Mouse (Mus musculus) cerebellum, adult 11 months (tissue): Measurements from ENCODE around the gene Kcnk3.
A peak's percentile ranks its signal among the peaks of the same experiment; 100 is the strongest.

Source experiments
- DNase-seq: peaks from one replicate; pipeline ENCODE4 v3.0.0; 2022

Gene Kcnk3

GRCm38 (mm10) chr5:30646036-30646435 is 58.1 kb downstream of the Kcnk3 start:
- DNase-seq, result no peak

DNA sequence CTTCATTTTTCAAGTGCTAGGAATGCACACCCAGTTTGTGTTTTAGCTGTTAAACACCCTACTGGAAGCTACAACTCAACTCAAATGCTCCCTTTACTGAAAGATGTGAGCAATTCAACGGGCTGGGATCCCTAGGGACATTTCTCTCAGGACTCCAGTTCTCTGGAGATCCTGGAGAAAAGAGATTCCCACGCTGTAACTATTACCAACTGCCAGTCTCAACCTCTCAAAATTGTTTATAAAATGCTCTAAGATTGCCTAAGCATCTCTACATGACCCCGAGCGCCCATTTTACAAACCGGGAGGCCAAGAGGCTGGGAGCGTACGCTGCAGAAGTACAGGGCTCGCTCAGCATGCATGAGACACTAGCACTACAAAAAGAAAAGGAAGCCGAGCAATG is 59.4 kb downstream of the Kcnk3 start:
- no peak for DNase-seq

GRCm38 (mm10) chr5:30647815-30648560 is 60.0 kb downstream of the Kcnk3 start, which contains the start of gene Slc35f6:
Gene Slc35f6, plus strand, starts transcription at chr5:30647933.
- peak; percentile 88 for DNase-seq

DNA sequence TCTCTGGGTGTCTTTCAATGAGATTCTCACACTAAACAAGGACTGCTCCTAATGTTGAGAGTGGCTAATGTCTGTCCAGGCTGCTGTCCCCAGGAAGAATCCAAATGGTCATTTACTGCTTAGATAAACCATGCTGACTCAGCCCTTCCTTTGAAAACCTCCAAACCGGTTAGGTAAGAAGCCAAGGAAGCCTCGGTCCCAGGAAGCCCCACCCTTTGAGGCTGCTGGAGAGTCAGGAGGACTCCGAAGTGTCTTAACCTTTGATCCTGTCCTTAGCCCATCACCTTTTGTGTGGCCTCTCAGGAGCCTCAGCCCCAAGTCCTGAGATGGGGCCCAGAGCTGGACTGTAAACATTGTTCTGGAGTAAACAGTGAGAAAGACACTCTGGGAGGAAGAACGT is 61.6 kb downstream of the Kcnk3 start:
- DNase-seq, result no peak

DNA sequence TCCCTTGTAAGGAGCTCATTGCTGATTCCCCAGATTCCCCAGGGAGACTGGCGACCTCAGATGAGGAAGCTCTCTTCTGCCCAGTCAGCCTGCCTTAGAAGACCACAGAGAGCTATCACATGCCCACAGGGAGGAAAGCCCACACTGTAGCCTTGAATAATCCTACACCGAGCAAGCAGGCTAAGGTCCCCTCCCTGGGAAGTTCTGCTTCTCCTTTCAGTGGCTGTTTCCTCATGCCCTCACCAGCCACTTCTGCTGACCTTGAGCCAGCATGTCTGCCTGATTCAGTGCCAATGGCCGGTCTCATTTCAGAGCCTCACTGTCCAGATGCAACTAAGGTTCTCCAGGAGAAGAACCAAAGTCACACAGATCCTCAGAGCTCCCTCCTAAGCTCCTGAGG is 62.8 kb downstream of the Kcnk3 start:
- DNase-seq, result no peak

- DNase-seq, result no peak
Observed at GRCm38 (mm10) chr5:30651554-30651953, 63.6 kb downstream of the Kcnk3 start.

GRCm38 (mm10) chr5:30653246-30653645 is 65.3 kb downstream of the Kcnk3 start:
- DNase-seq, result no peak

GRCm38 (mm10) chr5:30655042-30655441 is 67.1 kb downstream of the Kcnk3 start:
- no peak for DNase-seq

GRCm38 (mm10) chr5:30655526-30656195 is 67.7 kb downstream of the Kcnk3 start:
- no peak for DNase-seq

DNA sequence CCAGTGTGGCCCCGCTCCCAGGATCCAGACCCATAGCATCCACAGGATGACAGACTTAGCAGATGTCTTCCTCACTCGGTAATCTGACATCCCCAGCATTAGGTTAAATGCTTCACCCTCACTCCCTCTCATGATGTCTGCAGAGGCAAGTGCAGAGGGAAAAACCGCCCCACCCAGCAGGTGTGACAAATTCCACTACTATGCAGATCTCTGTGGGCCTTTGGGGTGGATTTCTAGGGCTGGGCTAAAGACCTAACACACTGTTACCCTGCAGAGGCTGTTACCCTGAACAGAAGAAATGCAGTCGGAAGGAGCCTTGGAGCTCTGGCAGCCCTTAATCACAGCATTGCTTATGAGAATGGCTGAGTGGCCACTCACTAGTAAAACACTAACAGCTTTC is 71.1 kb downstream of the Kcnk3 start:
- no peak for DNase-seq

- no peak for DNase-seq
Observed at GRCm38 (mm10) chr5:30660278-30660677, 72.3 kb downstream of the Kcnk3 start.

GRCm38 (mm10) chr5:30660813-30661212 is 72.8 kb downstream of the Kcnk3 start:
- DNase-seq, result no peak

DNA sequence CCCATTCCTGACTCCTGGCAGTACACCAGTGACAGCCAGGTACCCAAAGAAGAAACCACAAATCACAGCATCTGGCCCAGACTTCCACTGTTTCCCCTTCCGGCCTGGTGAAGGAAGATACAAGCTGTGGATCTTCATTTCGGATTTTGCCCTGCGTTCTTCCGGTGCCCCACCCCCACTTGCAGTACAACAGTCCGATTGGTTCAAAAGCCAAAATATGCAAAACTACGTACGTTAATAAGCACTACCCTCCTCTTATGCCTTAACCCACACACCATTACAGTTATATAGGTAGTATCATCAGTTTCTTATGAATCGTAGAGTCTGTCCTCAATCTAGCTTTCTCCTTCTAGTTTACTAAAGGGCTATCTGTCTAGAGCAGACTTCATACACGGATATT is 77.4 kb downstream of the Kcnk3 start:
- DNase-seq, result no peak

- no peak for DNase-seq
Observed at GRCm38 (mm10) chr5:30665968-30666367, 78.0 kb downstream of the Kcnk3 start.

DNA sequence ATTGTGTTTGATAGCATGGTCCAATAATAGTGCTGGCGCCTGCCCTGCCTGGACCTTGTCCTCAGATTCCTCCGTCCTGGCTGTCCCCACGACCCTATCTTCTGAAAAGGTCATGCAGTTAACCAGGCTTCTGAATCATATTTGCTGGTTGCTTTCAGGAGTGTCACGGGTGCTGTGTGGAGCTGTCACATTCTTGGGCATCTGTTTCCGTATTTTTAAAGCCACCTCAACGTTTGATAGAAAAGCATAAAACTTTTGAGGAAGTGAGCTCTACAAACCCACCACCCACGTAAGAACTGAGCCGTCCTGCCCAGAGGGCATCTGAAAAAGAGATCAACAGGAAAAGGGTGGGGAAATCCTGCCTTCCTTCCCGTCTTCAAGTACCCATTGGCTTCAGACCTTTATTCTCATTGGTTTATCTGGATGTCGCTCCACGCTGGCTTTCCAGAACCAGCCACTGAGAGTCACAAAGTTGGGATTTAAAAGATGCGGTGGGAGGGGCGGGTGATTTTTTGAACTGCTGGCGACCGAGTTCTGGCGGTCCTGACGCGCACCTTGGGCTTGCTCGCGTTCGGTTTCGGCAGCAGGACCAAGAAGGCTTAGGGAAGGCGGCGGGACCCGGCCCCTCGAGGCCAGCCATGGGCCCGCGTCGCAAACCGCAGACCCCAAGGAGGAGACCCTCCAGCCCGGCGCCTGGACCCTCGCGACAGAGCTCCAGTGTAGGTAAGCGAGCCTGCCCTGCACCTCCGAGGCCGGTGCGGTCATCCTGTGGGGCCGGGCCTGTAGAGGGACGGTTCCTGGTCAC is 78.6 kb downstream of the Kcnk3 start, which contains the start of gene Cenpa:
TSS of gene Cenpa (plus strand) at position 387 of the 805 bp plus-strand sequence.
- peak; percentile 82 for DNase-seq

DNA sequence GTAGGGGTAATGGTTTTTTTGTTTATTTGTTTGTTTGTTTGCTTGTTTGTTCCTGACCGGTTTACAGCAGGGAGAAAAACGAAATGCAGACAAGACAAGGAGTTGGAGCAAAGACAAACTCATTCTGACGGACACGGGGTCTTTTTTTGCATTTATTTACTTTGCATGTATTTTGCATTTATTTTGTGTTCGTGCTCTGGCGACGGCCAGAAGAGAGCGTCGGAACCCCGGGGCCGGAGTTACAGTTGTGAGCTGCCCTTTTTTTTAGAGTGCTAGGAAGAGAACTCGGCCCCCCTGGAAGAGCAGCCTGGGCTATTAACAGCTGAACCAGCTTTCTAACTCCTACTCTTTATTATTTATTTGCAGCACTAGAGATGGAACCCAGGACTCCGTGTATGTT is 79.2 kb downstream of the Kcnk3 start:
- no peak for DNase-seq

- DNase-seq, result no peak
Observed at GRCm38 (mm10) chr5:30667686-30668085, 79.7 kb downstream of the Kcnk3 start.

- DNase-seq, result no peak
Observed at GRCm38 (mm10) chr5:30668637-30669495, 80.9 kb downstream of the Kcnk3 start.

DNA sequence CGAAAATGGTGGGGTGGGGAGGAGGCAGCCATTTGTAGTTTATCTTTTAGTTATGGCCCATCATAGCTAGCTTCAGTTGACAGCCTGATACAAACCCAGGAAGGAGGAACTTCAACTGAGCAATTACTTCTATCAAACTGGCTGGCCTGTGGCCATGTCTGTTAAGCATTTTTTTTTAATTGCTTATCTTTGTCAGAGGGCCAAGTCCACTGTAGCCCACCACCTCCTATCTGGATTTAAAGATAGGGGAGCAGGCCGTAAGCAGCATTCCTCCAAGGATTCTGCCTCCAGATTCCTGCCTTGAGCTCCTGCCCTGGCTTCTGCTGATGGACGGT is 81.5 kb downstream of the Kcnk3 start:
- DNase-seq, result no peak

DNA sequence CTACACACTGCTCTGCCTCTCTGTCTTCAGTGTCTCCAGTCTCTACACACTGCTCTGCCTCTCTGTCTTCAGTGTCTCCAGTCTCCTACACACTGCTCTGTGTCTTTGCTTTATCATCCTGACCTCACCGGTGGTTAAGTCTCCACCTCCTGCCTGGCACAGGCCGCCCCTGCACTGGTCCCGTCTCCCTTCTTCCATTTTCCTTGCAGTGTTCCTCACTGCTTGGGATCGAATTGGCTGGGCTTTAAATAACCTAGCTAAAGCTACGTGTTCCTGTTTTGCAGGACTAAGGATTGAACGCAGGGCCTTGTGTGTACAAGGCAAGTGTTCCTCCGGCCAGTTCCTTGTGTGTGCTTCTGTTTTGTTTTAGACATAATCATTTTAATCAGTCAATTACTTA is 82.1 kb downstream of the Kcnk3 start:
- DNase-seq, result no peak

- no peak for DNase-seq
Observed at GRCm38 (mm10) chr5:30674001-30674400, 86.0 kb downstream of the Kcnk3 start.
